Comparison of ENCODE assay signal across 12 mouse cellular contexts in the genomic region with DNA sequence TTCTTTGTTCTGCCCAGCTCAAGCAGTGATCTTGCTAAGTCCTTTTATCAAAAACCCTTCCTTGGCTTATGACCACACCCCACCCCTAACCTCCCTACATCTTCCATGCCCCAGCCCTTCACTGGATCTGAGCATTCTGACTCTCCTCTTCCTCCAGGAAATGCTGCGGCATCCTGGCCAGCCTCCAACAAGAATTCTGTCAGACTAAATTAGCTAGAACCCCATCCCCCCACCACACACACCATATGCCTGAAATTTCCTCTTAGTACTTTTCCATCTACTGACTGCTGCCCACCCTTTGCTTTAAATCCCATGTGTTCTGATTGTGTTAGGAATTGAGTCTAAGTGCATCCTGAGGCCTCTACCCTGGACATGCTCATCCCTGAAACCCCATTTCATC. TPM values are rescaled to one million over a fixed set of nuclear protein-coding genes. Genes with fewer than 3 reads are reported as not detected.
A peak's percentile ranks its signal among the peaks of the same experiment; 100 is the strongest.
DNase-seq lines count a peak whose midpoint lies in the region; ATAC-seq and TF ChIP-seq lines count a peak whose summit lies in the region.
"Had no signal": no experiment of that assay in that cellular context is flagged by ENCODE, and none has a peak within 500 bp of the region (broad histone marks: within the 10 kb centered on the region; RNA-seq: fewer than 3 reads in every experiment).

No protein-coding gene starts in this region.

- DNase-seq in liver, adult 2 months (ENCODE audit: extremely low read depth, low read depth, low spot score), result no peak
- no peak for DNase-seq in liver, embryonic 11.5 days (ENCODE audit: low spot score)
- DNase-seq in frontal cortex, postnatal 36 days (ENCODE audit: low spot score in 2 of 2), result peak; percentile 11 to 31
- no peak for DNase-seq in liver, postnatal 0 days
- no peak for DNase-seq in retina, postnatal 1 day
- DNase-seq: cerebellum, postnatal 36 days; midbrain, embryonic 14.5 days had no signal

- H3K27ac ChIP-seq in forebrain, embryonic 15.5 days (replicated peaks), result no peak overlapping the region
- H3K27ac ChIP-seq in forebrain, embryonic 12.5 days, result no peak overlapping the region
- 0 out of 2 replicates have a peak overlapping the region, but pooled peaks have one; percentile 8 for H3K27ac ChIP-seq in liver, adult 2 months (replicated peaks; ENCODE audit: insufficient read depth, low read depth, low read length)
- H3K27ac ChIP-seq in liver, embryonic 11.5 days (ENCODE audit: low read depth, low read length), result no peak overlapping the region
- 0 out of 2 replicates have a peak overlapping the region, but pooled peaks have one; percentile 0 for H3K27ac ChIP-seq in liver, postnatal 0 days (ENCODE audit: low read depth)
- H3K27ac ChIP-seq: hindbrain, postnatal 0 days; limb, embryonic 15.5 days had no signal

- no peak overlapping the region for H3K4me3 ChIP-seq in forebrain, embryonic 15.5 days
- no peak overlapping the region for H3K4me3 ChIP-seq in forebrain, embryonic 12.5 days (replicated peaks)
- H3K4me3 ChIP-seq in liver, adult 2 months (ENCODE audit: insufficient read depth, low read depth, low read length), result no peak overlapping the region
- H3K4me3 ChIP-seq in liver, embryonic 11.5 days (ENCODE audit: low read depth, low read length), result no peak overlapping the region
- no peak overlapping the region for H3K4me3 ChIP-seq in liver, postnatal 0 days (ENCODE audit: low read depth, low read length)
- H3K4me3 ChIP-seq: limb, embryonic 15.5 days had no signal

- no peak for TF ChIP-seq POLR2A in liver, adult 2 months (IDR thresholded peaks at IDR 0.05; ENCODE audit: extremely low read depth, insufficient read depth, low read length)

- no peak for TF ChIP-seq EP300 in liver, postnatal 0 days (IDR thresholded peaks at IDR 0.05; ENCODE audit: low read depth)

- H3K4me2 ChIP-seq in forebrain, embryonic 15.5 days (replicated peaks), result no peak overlapping the region
- no peak overlapping the region for H3K4me2 ChIP-seq in forebrain, embryonic 12.5 days
- H3K4me2 ChIP-seq in liver, embryonic 11.5 days, result no peak overlapping the region
- peak overlapping the region; percentile 29 for H3K4me2 ChIP-seq in liver, postnatal 0 days (ENCODE audit: low read depth, low read length)
- H3K4me2 ChIP-seq: limb, embryonic 15.5 days had no signal

- TF ChIP-seq CTCF in liver, adult 2 months (IDR thresholded peaks at IDR 0.05; ENCODE audit: low read depth, low read length), result no peak
- no peak for TF ChIP-seq CTCF in liver, postnatal 0 days (IDR thresholded peaks at IDR 0.05; ENCODE audit: low read depth)

- no peaks in the 10 kb centered on the region for H3K36me3 ChIP-seq in forebrain, embryonic 15.5 days
- no peaks in the 10 kb centered on the region for H3K36me3 ChIP-seq in forebrain, embryonic 12.5 days (replicated peaks)
- no peaks in the 10 kb centered on the region for H3K36me3 ChIP-seq in liver, adult 2 months (ENCODE audit: control insufficient read depth, insufficient read depth, low read length)
- H3K36me3 ChIP-seq in liver, embryonic 11.5 days (ENCODE audit: control insufficient read depth, insufficient read depth, low read length), result no peaks in the 10 kb centered on the region
- H3K36me3 ChIP-seq in liver, postnatal 0 days (replicated peaks; ENCODE audit: insufficient read depth, low read length), result no peaks in the 10 kb centered on the region
- H3K36me3 ChIP-seq: limb, embryonic 15.5 days had no signal

- H3K4me1 ChIP-seq in forebrain, embryonic 15.5 days, result no peaks in the 10 kb centered on the region
- no peaks in the 10 kb centered on the region for H3K4me1 ChIP-seq in forebrain, embryonic 12.5 days
- H3K4me1 ChIP-seq in liver, adult 2 months (ENCODE audit: control insufficient read depth, insufficient read depth, low read length), result no peaks in the 10 kb centered on the region; the same call in 1 of the 2 replicates
- H3K4me1 ChIP-seq in liver, embryonic 11.5 days (replicated peaks; ENCODE audit: control insufficient read depth, insufficient read depth, low read length), result no peaks in the 10 kb centered on the region
- H3K4me1 ChIP-seq in liver, postnatal 0 days (ENCODE audit: insufficient read depth), result no peaks in the 10 kb centered on the region
- H3K4me1 ChIP-seq: limb, embryonic 15.5 days had no signal

- no peaks in the 10 kb centered on the region for H3K9me3 ChIP-seq in forebrain, embryonic 15.5 days
- no peaks in the 10 kb centered on the region for H3K9me3 ChIP-seq in forebrain, embryonic 12.5 days
- no peaks in the 10 kb centered on the region for H3K9me3 ChIP-seq in liver, embryonic 11.5 days (ENCODE audit: control insufficient read depth, low read length)
- H3K9me3 ChIP-seq in liver, postnatal 0 days (ENCODE audit: low read length), result no peaks in the 10 kb centered on the region
- H3K9me3 ChIP-seq: limb, embryonic 15.5 days had no signal

- no peaks in the 10 kb centered on the region for H3K27me3 ChIP-seq in forebrain, embryonic 15.5 days
- peaks cover 20% of the 10 kb centered on the region for H3K27me3 ChIP-seq in forebrain, embryonic 12.5 days
- no peaks in the 10 kb centered on the region for H3K27me3 ChIP-seq in liver, adult 2 months (ENCODE audit: control insufficient read depth, insufficient read depth, low read length)
- H3K27me3 ChIP-seq in liver, embryonic 11.5 days (replicated peaks; ENCODE audit: control insufficient read depth, insufficient read depth, low read length), result 0 out of 2 replicates have a peak, but pooled peaks cover 2% of the 10 kb centered on the region
- no peaks in the 10 kb centered on the region for H3K27me3 ChIP-seq in liver, postnatal 0 days (ENCODE audit: insufficient read depth, low read length)

- peak; percentile 38; the same call in 1 of the 2 replicates for ATAC-seq in forebrain, embryonic 15.5 days (replicated peaks)
- no peak for ATAC-seq in forebrain, embryonic 12.5 days (ENCODE audit: low FRiP score)
- no peak for ATAC-seq in liver, embryonic 11.5 days (replicated peaks; ENCODE audit: low FRiP score)
- no peak for ATAC-seq in liver, postnatal 0 days
- ATAC-seq in granulocyte monocyte progenitor cell, adult 5-6 weeks (replicated peaks; ENCODE audit: poor library complexity, severe bottlenecking), result no peak
- ATAC-seq: hindbrain, postnatal 0 days had no signal

- H3K79me2 ChIP-seq in liver, adult 2 months (ENCODE audit: control insufficient read depth, insufficient read depth, low read length), result no peaks in the 10 kb centered on the region

- no peak overlapping the region for H3K9ac ChIP-seq in forebrain, embryonic 15.5 days (replicated peaks)
- H3K9ac ChIP-seq in forebrain, embryonic 12.5 days, result no peak overlapping the region
- no peak overlapping the region for H3K9ac ChIP-seq in liver, adult 2 months (ENCODE audit: low read depth, low read length)
- H3K9ac ChIP-seq in liver, embryonic 11.5 days (ENCODE audit: low read depth, low read length), result no peak overlapping the region
- H3K9ac ChIP-seq in liver, postnatal 0 days (replicated peaks), result no peak overlapping the region
- H3K9ac ChIP-seq: limb, embryonic 15.5 days had no signal

- 71% methylated on average over 1 of the region's 1 CpGs for WGBS in forebrain, embryonic 15.5 days
- 67% methylated on average over 1 of the region's 1 CpGs for WGBS in forebrain, embryonic 12.5 days
- 100% methylated on average over 1 of the region's 1 CpGs for whole genome bisulfite sequencing in liver, adult 2 months
- 59% methylated on average over 1 of the region's 1 CpGs for WGBS in liver, embryonic 11.5 days
- WGBS in liver, postnatal 0 days (ENCODE audit: insufficient replicate concordance), result 54% methylated on average over 1 of the region's 1 CpGs

RNA-seq across cellular contexts. Expression of a gene that starts 1.3 kb away (rescaled TPM):
- 0.31 and 0.53 TPM in 2 replicates for polyA plus RNA-seq in forebrain, embryonic 15.5 days (2015; fragmentation: Nextera tagmentation; extraction: Ambion mirVana)
- 0.09 and 0.23 TPM in 2 replicates for polyA plus RNA-seq in forebrain, embryonic 12.5 days (2016; fragmentation: Nextera tagmentation; extraction: Ambion mirVana)
- total RNA-seq in liver, adult 2 months (2014; rRNA removed), result 1.3 and 1.5 TPM in 2 replicates
- polyA plus RNA-seq in liver, adult 2 months (2012; rRNA removed), result 0.05 and 0.42 TPM in 2 replicates
- 0.83 and 1.1 TPM in 2 replicates for polyA plus RNA-seq in liver, embryonic 11.5 days (2014; fragmentation: Nextera tagmentation; extraction: Ambion mirVana)
- 1.0 and 2.3 TPM in 2 replicates for polyA plus RNA-seq in liver, postnatal 0 days (2015; fragmentation: Nextera tagmentation; extraction: Ambion mirVana)
- 0.77 and 2.1 TPM in 2 replicates for total RNA-seq in granulocyte monocyte progenitor cell, adult 5-6 weeks (2014; fragmentation: Nextera tagmentation)
- 0.78 and 1.3 TPM in 2 replicates for total RNA-seq in granulocyte monocyte progenitor cell, adult 5-6 weeks (2017)

RNA-seq across cellular contexts. Expression of a gene that starts 53.5 kb away (rescaled TPM):
- polyA plus RNA-seq in forebrain, embryonic 15.5 days (2015; fragmentation: Nextera tagmentation; extraction: Ambion mirVana), result 12.0 and 12.2 TPM in 2 replicates
- 17.4 and 18.2 TPM in 2 replicates for polyA plus RNA-seq in forebrain, embryonic 12.5 days (2016; fragmentation: Nextera tagmentation; extraction: Ambion mirVana)
- total RNA-seq in liver, adult 2 months (2014; rRNA removed), result 11.9 and 12.4 TPM in 2 replicates
- polyA plus RNA-seq in liver, adult 2 months (2012; rRNA removed), result 8.5 and 12.9 TPM in 2 replicates
- 25.2 and 25.9 TPM in 2 replicates for polyA plus RNA-seq in liver, embryonic 11.5 days (2014; fragmentation: Nextera tagmentation; extraction: Ambion mirVana)
- polyA plus RNA-seq in liver, postnatal 0 days (2015; fragmentation: Nextera tagmentation; extraction: Ambion mirVana), result 3.9 and 4.0 TPM in 2 replicates
- total RNA-seq in granulocyte monocyte progenitor cell, adult 5-6 weeks (2014; fragmentation: Nextera tagmentation), result 41.3 and 47.2 TPM in 2 replicates
- 47.4 and 49.3 TPM in 2 replicates for total RNA-seq in granulocyte monocyte progenitor cell, adult 5-6 weeks (2017)

Comparison
In these comparisons a context has a peak if more than half of its experiments do, and no peak if none do; other contexts are left out.
1. H3K27ac ChIP-seq: peak in liver, adult 2 months (single experiment) and liver, postnatal 0 days (single experiment); none in forebrain, embryonic 15.5 days (single experiment), forebrain, embryonic 12.5 days (single experiment) and liver, embryonic 11.5 days (single experiment).
2. DNase-seq: peak in frontal cortex, postnatal 36 days (2 of 2); none in liver, adult 2 months (single experiment), liver, embryonic 11.5 days (single experiment), liver, postnatal 0 days (single experiment) and retina, postnatal 1 day (single experiment).